Mouse (Mus musculus) monocyte, adult 5-6 weeks (primary cell): ENCODE results near the gene Mau2. TPM values are rescaled to one million over a fixed set of nuclear protein-coding genes. Genes with fewer than 3 reads are reported as not detected.
"Not testable (repeated sequence)": the region's sequence is repeated elsewhere in the genome, so short reads cannot be mapped to it uniquely, and the experiment has no call there.

Source experiments
- ATAC-seq: fragments of 153-309, 156-312 bp; replicated peaks from 2 replicates; pipeline ENCODE4 v1.8.0; 2017; ENCODE audit warnings: mild to moderate bottlenecking; ENCODE audit not compliant: low TSS enrichment, insufficient number of reproducible peaks, severe bottlenecking, poor library complexity, low FRiP score
- total RNA-seq: library from RNA; stranded (forward); fragments of 200-1000, 200-491, 200-594 nt; gene quantifications from 3 replicates; pipeline ENCODE4 v1.2.3, GENCODE M21; 2017

Mau2 gene
- total RNA-seq, 1 experiment from 2014 or later: 58.1 TPM

DNA sequence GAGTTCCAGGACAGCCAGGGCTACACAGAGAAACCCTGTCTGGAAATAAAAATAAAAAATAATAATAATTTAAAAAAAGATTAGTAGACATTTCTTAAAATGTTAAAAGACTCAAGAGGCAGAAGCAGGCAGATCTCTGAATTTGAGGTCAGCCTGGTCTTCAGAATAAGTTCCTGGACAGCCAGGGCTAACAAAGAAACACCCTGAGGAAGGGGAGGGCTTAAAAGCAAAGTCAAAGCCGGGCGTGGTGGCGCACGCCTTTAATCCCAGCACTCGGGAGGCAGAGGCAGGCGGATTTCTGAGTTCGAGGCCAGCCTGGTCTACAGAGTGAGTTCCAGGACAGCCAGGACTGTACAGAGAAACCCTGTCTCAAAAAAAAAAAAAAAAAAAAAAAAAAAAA, 53.6 kb downstream of the Mau2 start:
- not testable (repeated sequence) for ATAC-seq

DNA sequence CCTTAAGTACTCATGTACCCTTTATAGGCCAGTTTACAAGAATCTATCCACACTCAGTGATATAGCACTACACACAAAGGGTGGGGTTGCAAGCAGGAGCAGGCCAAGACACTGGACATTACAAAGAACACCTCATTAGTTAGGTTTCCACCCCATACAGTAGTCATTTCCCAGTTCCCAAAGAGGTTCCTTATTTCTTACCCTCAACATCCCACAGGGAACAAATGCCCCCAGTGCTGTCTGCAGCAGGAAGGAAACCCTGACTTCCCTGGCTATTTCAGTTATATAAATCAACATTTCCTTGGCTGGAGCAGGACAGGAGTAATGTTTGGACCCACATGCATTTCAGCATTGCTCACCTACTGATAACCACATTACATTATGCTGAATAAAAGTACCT, 54.8 kb downstream of the Mau2 start:
- no peak for ATAC-seq

DNA sequence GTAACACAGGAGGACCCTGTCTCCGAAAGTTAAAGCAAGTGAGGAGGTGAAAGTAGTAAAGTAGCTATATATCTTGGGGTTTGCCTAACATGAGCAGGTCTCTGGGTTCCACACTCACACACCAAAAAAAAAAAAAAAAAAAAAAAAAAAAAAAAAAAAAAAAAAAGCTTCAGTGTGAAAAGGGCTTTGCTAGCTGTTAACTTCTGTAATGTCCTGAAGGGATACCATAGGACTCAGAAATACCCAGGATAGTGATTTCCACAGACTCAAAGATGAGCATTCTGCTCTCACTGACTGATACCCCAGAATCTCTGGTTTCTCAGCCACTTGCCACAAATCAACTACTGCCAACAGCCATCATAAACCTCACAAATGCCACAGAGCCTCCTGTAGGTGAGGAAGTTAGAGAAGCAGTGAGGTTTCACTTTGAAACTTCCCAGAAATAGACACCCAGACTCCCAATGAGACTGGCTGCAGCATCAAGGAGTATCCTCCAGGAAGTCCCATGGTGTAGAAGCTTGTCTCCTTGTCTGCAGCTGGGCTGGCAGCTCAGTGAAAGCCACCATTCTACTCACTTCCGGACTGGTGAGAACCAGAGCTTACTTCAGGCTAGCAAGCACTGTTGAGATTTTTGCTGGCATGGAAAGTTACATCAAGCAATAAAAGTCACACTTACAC, 57.5 kb downstream of the Mau2 start:
- no peak for ATAC-seq

DNA sequence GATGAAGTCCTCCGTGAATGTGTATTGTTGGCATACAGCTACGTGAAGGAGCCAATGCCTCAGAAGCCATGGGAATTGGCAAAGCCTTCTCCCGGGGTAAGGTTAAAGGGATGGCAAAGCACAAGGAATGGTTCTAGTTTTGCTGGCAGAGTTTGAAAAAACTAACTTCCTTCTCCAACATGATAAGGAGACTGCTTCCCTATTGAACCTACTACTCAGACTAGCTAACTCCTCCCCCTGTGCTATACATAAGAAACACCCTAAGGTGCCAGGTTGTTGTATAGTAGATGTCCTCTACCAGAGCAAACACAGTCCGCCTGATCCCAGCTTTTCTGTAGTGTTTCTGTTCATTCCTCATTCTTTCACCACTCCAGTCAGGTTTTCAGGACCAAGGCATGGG, 64.1 kb downstream of the Mau2 start:
- no peak for ATAC-seq

GRCm38 (mm10) chr8:69974806-69975205, 67.7 kb downstream of the Mau2 start:
- ATAC-seq: no peak

DNA sequence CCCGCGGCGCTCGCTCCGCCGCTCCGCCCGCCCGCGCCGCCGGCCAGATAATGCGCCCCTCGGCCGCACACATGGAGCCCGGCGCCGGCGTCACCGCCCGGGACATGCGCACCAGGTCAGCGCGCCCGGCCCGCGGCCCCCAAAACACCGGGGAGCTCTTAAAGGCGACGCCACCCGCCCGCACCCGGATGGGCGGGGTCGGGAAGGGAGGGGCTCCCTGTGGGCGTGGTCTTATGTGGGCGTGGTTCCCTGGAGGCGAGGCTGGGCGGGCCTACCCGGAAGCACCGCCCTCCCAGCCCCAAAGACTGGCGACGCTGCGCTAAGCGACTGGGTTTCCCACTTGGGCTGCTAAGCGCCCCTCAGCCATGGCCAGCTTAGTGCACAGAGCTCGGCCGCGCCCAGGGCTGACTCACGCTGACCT, 68.3 kb downstream of the Mau2 start:
- ATAC-seq: peak; percentile 95

- ATAC-seq: no peak
These were observed 68.9 kb downstream of the Mau2 start for GRCm38 (mm10) chr8:69973442-69974161.

DNA sequence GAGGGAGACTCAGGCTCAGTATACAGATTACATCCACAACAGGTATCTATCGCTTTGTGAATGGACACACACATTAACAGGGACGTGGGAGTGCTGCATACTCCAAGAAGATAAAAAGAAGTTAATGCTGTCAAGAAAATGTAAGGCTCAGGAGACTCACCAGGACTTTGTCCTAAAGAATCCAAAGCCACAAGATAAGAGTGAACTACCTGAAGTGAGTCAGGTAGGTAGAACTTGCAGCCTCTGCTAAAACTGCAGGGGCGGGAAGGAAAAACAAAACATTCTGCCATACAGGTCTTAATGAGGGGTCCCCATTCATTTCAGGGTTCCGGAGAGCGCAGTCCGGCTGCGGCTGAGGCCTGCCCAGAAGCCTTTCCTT, 69.5 kb downstream of the Mau2 start:
- no peak for ATAC-seq

- ATAC-seq: no peak
These were observed 71.7 kb downstream of the Mau2 start for GRCm38 (mm10) chr8:69970880-69971279.

GRCm38 (mm10) chr8:69967291-69967933, 75.1 kb downstream of the Mau2 start:
- ATAC-seq: no peak

Other genes with a start within 250 kb of the Mau2 start
- 112 to 186 TPM (median 157 TPM) in 3 replicates for gene Gmip, start 234.1 kb downstream of the Mau2 start, total RNA-seq
- gene Lpar2, start 220.3 kb downstream of the Mau2 start, total RNA-seq: 0.11 to 2.0 TPM (median 0.48 TPM) in 3 replicates
- 4.5 to 11.8 TPM (median 9.7 TPM) in 3 replicates for gene Pbx4, start 210.2 kb downstream of the Mau2 start, total RNA-seq
- gene Cilp2, start 155.0 kb downstream of the Mau2 start, total RNA-seq: not detected in 3 replicates
- 0.95 to 1.6 TPM (median 1.1 TPM) in 3 replicates for gene Tssk6, start 140.6 kb downstream of the Mau2 start, total RNA-seq
- gene Ndufa13, start 140.2 kb downstream of the Mau2 start, total RNA-seq: 91.2 to 131 TPM (median 108 TPM) in 3 replicates
- not detected in 3 replicates for gene Yjefn3, start 140.0 kb downstream of the Mau2 start, total RNA-seq
- gene Gatad2a, start 46.4 kb downstream of the Mau2 start, total RNA-seq: 65.6 to 93.7 TPM (median 68.3 TPM) in 3 replicates
- 32.1 to 49.3 TPM (median 38.7 TPM) in 3 replicates for gene Sugp1, start 79 bp upstream of the Mau2 start, total RNA-seq
- 3.2 to 3.9 TPM in 2 of 3 replicates, not detected in the other for gene Tm6sf2, start 30.2 kb upstream of the Mau2 start, total RNA-seq
- gene Hapln4, start 40.7 kb upstream of the Mau2 start, total RNA-seq: not detected in 3 replicates
- gene Ncan, start 78.1 kb upstream of the Mau2 start, total RNA-seq: not detected in 3 replicates
- 6.0 to 12.0 TPM (median 11.1 TPM) in 3 replicates for gene Nr2c2ap, start 88.6 kb upstream of the Mau2 start, total RNA-seq
- gene Rfxank, start 96.4 kb upstream of the Mau2 start, total RNA-seq: 12.5 to 17.9 TPM (median 17.8 TPM) in 3 replicates
- gene Borcs8, start 96.8 kb upstream of the Mau2 start, total RNA-seq: 60.6 to 63.2 TPM (median 61.3 TPM) in 3 replicates
- gene Mef2b, start 97.0 kb upstream of the Mau2 start, total RNA-seq: 0.78 to 1.5 TPM in 2 of 3 replicates, not detected in the other
- gene Tmem161a, start 129.6 kb upstream of the Mau2 start, total RNA-seq: 4.2 to 14.5 TPM (median 9.0 TPM) in 3 replicates
- gene Slc25a42, start 169.6 kb upstream of the Mau2 start, total RNA-seq: 0.32 to 1.4 TPM in 2 of 3 replicates, not detected in the other
- gene Sugp2, start 191.5 kb upstream of the Mau2 start, total RNA-seq: 14.0 to 47.5 TPM (median 21.6 TPM) in 3 replicates
- gene Armc6, start 191.7 kb upstream of the Mau2 start, total RNA-seq: 1.7 to 8.4 TPM (median 2.9 TPM) in 3 replicates
- 2.0 to 3.7 TPM (median 3.4 TPM) in 3 replicates for gene Homer3, start 240.1 kb upstream of the Mau2 start, total RNA-seq